Mouse (Mus musculus): ENCODE results near the gene Reps1.

Gene Reps1

GRCm38 (mm10) chr10:18139615-18140014, 84.0 kb downstream of the Reps1 start:
- no peak for DNase-seq (ENCODE audit: low read depth, low spot score)

- no peak for DNase-seq (ENCODE audit: low read depth, low spot score)
Measured at GRCm38 (mm10) chr10:18141389-18141788, 85.7 kb downstream of the Reps1 start.

- no peak for DNase-seq (ENCODE audit: low read depth, low spot score)
Measured at GRCm38 (mm10) chr10:18142231-18142630, 86.6 kb downstream of the Reps1 start.

GRCm38 (mm10) chr10:18147224-18147623, 91.6 kb downstream of the Reps1 start:
- no peak for DNase-seq (ENCODE audit: low read depth, low spot score)

GRCm38 (mm10) chr10:18162435-18162971, 106.8 kb downstream of the Reps1 start:
- DNase-seq (ENCODE audit: low read depth, low spot score) = no peak

All from WW6 (cell line).